Mouse (Mus musculus): ENCODE data around the gene Slc13a4. TPM values are rescaled to one million over a fixed set of nuclear protein-coding genes. Genes with fewer than 3 reads are reported as not detected.

Gene Slc13a4
- polyA plus RNA-seq, 1 experiment from 2014 or later, result 1.3 TPM

GRCm38 (mm10) chr6:35298323-35298722, 9.6 kb downstream of the Slc13a4 start:
- no peak for ATAC-seq (ENCODE audit: low read depth)
- Histone ChIP-seq H3K4me2 (no peak overlapping the region), H3K27me3 (no peaks in the 10 kb centered on the region), H3K4me1 (replicated peaks) (peaks cover 5% of the 10 kb centered on the region; the same call in 1 of the 2 replicates), H3K9ac (no peak overlapping the region), H3K9me3 (no peaks in the 10 kb centered on the region), H3K27ac (replicated peaks) (no peak overlapping the region), H3K4me3 (no peak overlapping the region), H3K36me3 (no peaks in the 10 kb centered on the region)
- WGBS, result 92% methylated on average over 6 of the region's 6 CpGs

- no peak for ATAC-seq (ENCODE audit: low read depth)
- WGBS, result 91% methylated on average over 7 of the region's 7 CpGs
Observed at GRCm38 (mm10) chr6:35297516-35298227, 10.3 kb downstream of the Slc13a4 start.

GRCm38 (mm10) chr6:35297001-35297400, 10.9 kb downstream of the Slc13a4 start:
- no peak overlapping the region for H3K27ac ChIP-seq (replicated peaks)
- no peaks in the 10 kb centered on the region for H3K36me3 ChIP-seq
- no peaks in the 10 kb centered on the region for H3K27me3 ChIP-seq
- ATAC-seq (ENCODE audit: low read depth), result peak; percentile 53; the same call in 1 of the 2 replicates
- no peak overlapping the region for H3K9ac ChIP-seq
- 43% methylated on average over 2 of the region's 2 CpGs for WGBS
- H3K4me1 ChIP-seq (replicated peaks), result peaks cover 5% of the 10 kb centered on the region; the same call in 1 of the 2 replicates
- no peak overlapping the region for H3K4me3 ChIP-seq
- H3K9me3 ChIP-seq, result no peaks in the 10 kb centered on the region
- no peak overlapping the region for H3K4me2 ChIP-seq

More at GRCm38 (mm10) chr6:35297516-35298227, 10.3 kb downstream of the Slc13a4 start:
- no peaks in the 10 kb centered on the region for H3K9me3 ChIP-seq
- no peak overlapping the region for H3K4me3 ChIP-seq
- peaks cover 5% of the 10 kb centered on the region; the same call in 1 of the 2 replicates for H3K4me1 ChIP-seq (replicated peaks)
- no peaks in the 10 kb centered on the region for H3K36me3 ChIP-seq
- H3K4me2 ChIP-seq, result no peak overlapping the region
- no peak overlapping the region for H3K27ac ChIP-seq (replicated peaks)
- no peak overlapping the region for H3K9ac ChIP-seq
- no peaks in the 10 kb centered on the region for H3K27me3 ChIP-seq

- H3K9me3 ChIP-seq, result no peaks in the 10 kb centered on the region
- WGBS, result 65% methylated on average over 2 of the region's 2 CpGs
- peak; percentile 27; the same call in 1 of the 2 replicates for ATAC-seq (ENCODE audit: low read depth)
Observed at GRCm38 (mm10) chr6:35294964-35295363, 13.0 kb downstream of the Slc13a4 start.

GRCm38 (mm10) chr6:35289676-35290075, 18.3 kb downstream of the Slc13a4 start:
- no peaks in the 10 kb centered on the region for H3K9me3 ChIP-seq
- no peak overlapping the region for H3K9ac ChIP-seq
- no peak for ATAC-seq (ENCODE audit: low read depth)
- no peaks in the 10 kb centered on the region for H3K27me3 ChIP-seq
- WGBS, result 93% methylated on average over 8 of the region's 8 CpGs
- H3K36me3 ChIP-seq, result no peaks in the 10 kb centered on the region
- H3K4me3 ChIP-seq, result no peak overlapping the region
- no peak overlapping the region for H3K4me2 ChIP-seq
- H3K27ac ChIP-seq (replicated peaks), result no peak overlapping the region
- H3K4me1 ChIP-seq (replicated peaks), result peaks cover 19% of the 10 kb centered on the region

More at GRCm38 (mm10) chr6:35294964-35295363, 13.0 kb downstream of the Slc13a4 start:
- no peaks in the 10 kb centered on the region for H3K27me3 ChIP-seq
- no peak overlapping the region for H3K9ac ChIP-seq
- H3K4me2 ChIP-seq, result no peak overlapping the region
- H3K4me1 ChIP-seq (replicated peaks), result peaks cover 5% of the 10 kb centered on the region; the same call in 1 of the 2 replicates
- no peak overlapping the region for H3K27ac ChIP-seq (replicated peaks)
- no peak overlapping the region for H3K4me3 ChIP-seq
- H3K36me3 ChIP-seq, result no peaks in the 10 kb centered on the region

- H3K27me3 ChIP-seq, result no peaks in the 10 kb centered on the region
- H3K4me1 ChIP-seq (replicated peaks), result peaks cover 19% of the 10 kb centered on the region
- WGBS, result 27% methylated on average over 7 of the region's 7 CpGs
- no peaks in the 10 kb centered on the region for H3K9me3 ChIP-seq
- H3K4me3 ChIP-seq, result no peak overlapping the region
- H3K36me3 ChIP-seq, result no peaks in the 10 kb centered on the region
- 0 out of 2 replicates have a peak overlapping the region, but pooled peaks have one; percentile 24 for H3K27ac ChIP-seq (replicated peaks)
- H3K9ac ChIP-seq, result no peak overlapping the region
- no peak overlapping the region for H3K4me2 ChIP-seq
- peak; percentile 30; the same call in 1 of the 2 replicates for ATAC-seq (ENCODE audit: low read depth)
Observed at GRCm38 (mm10) chr6:35288920-35289319, 19.0 kb downstream of the Slc13a4 start.

GRCm38 (mm10) chr6:35288114-35288761, 19.7 kb downstream of the Slc13a4 start:
- Histone ChIP-seq H3K4me3 (no peak overlapping the region), H3K27me3 (no peaks in the 10 kb centered on the region), H3K9ac (no peak overlapping the region), H3K27ac (replicated peaks) (0 out of 2 replicates have a peak overlapping the region, but pooled peaks have one; percentile 24), H3K4me2 (no peak overlapping the region), H3K9me3 (no peaks in the 10 kb centered on the region), H3K36me3 (no peaks in the 10 kb centered on the region), H3K4me1 (replicated peaks) (peaks cover 19% of the 10 kb centered on the region)
- 67% methylated on average over 11 of the region's 11 CpGs for WGBS
- ATAC-seq (ENCODE audit: low read depth), result peak; percentile 61

- Histone ChIP-seq H3K4me1 (replicated peaks) (no peaks in the 10 kb centered on the region), H3K9ac (no peak overlapping the region), H3K4me2 (no peak overlapping the region), H3K4me3 (no peak overlapping the region), H3K27ac (replicated peaks) (no peak overlapping the region), H3K9me3 (no peaks in the 10 kb centered on the region), H3K36me3 (no peaks in the 10 kb centered on the region), H3K27me3 (no peaks in the 10 kb centered on the region)
- ATAC-seq (ENCODE audit: low read depth), result no peak
- WGBS, result 83% methylated on average over 10 of the region's 10 CpGs
Observed at GRCm38 (mm10) chr6:35279306-35279705, 28.6 kb downstream of the Slc13a4 start.

- H3K27me3 ChIP-seq, result no peaks in the 10 kb centered on the region
- no peak for ATAC-seq (ENCODE audit: low read depth)
- H3K36me3 ChIP-seq, result no peaks in the 10 kb centered on the region
- H3K4me2 ChIP-seq, result no peak overlapping the region
- H3K27ac ChIP-seq (replicated peaks), result no peak overlapping the region
- 69% methylated on average over 10 of the region's 10 CpGs for WGBS
- H3K4me1 ChIP-seq (replicated peaks), result no peaks in the 10 kb centered on the region
- no peaks in the 10 kb centered on the region for H3K9me3 ChIP-seq
- no peak overlapping the region for H3K9ac ChIP-seq
- no peak overlapping the region for H3K4me3 ChIP-seq
Observed at GRCm38 (mm10) chr6:35277903-35278587, 29.9 kb downstream of the Slc13a4 start.

- Histone ChIP-seq H3K4me1 (replicated peaks) (0 out of 2 replicates have a peak, but pooled peaks cover 4% of the 10 kb centered on the region), H3K4me2 (no peak overlapping the region), H3K9ac (no peak overlapping the region), H3K36me3 (no peaks in the 10 kb centered on the region), H3K4me3 (no peak overlapping the region), H3K27me3 (no peaks in the 10 kb centered on the region), H3K9me3 (no peaks in the 10 kb centered on the region), H3K27ac (replicated peaks) (no peak overlapping the region)
- 83% methylated on average over 11 of the region's 11 CpGs for WGBS
- no peak for ATAC-seq (ENCODE audit: low read depth)
Observed at GRCm38 (mm10) chr6:35273391-35274082, 34.4 kb downstream of the Slc13a4 start.

GRCm38 (mm10) chr6:35271868-35272765, 35.8 kb downstream of the Slc13a4 start:
- WGBS, result 77% methylated on average over 20 of the region's 20 CpGs
- H3K27me3 ChIP-seq, result no peaks in the 10 kb centered on the region
- H3K27ac ChIP-seq (replicated peaks), result no peak overlapping the region
- no peak overlapping the region for H3K4me2 ChIP-seq
- H3K9me3 ChIP-seq, result no peaks in the 10 kb centered on the region
- H3K4me3 ChIP-seq, result no peak overlapping the region
- 0 out of 2 replicates have a peak, but pooled peaks cover 4% of the 10 kb centered on the region for H3K4me1 ChIP-seq (replicated peaks)
- no peak for ATAC-seq (ENCODE audit: low read depth)
- no peak overlapping the region for H3K9ac ChIP-seq
- 0 out of 2 replicates have a peak, but pooled peaks cover under 1% of the 10 kb centered on the region for H3K36me3 ChIP-seq
